Mouse (Mus musculus): ENCODE results near the gene Arhgef12.

DNA sequence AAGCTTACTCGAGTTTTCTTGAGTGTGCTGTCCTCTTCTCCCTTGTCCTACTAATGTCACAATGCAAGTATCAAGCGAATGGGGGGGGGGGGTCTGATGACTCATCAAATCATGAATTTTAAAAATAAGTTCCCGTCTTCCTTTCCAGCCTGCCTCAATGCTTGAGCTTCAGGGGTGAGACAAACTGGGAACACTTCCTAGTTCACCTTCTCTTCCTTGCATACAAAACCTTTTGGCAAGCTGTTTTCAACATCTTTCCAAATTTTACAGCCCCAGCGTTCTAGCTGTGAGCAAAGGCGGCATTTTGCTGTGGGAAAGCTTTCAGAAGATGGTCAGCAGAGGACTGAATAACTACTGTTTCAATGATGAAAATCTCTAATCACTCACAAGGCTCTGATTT, 516 bp upstream of the Arhgef12 start:
- no peak for TF ChIP-seq POLR2A (IDR thresholded peaks at IDR 0.05; ENCODE audit: low read depth, low read length)
- no peak for TF ChIP-seq CTCF (conservative IDR thresholded peaks at IDR 0.05; ENCODE audit: insufficient read depth, insufficient read length, low read depth, low read length)

Measured in kidney, adult 2 months (tissue).